Mouse (Mus musculus) bone marrow macrophage, adult 2 months (primary cell): ENCODE measurements around the gene Rhob.

ENCODE experiments used
- CTCF ChIP-seq: IDR thresholded peaks from 2 replicates; pipeline ENCODE4 v1.5.1; 2012; ENCODE audit warnings: low read depth, mild to moderate bottlenecking, low read length, moderate library complexity
- POLR2A ChIP-seq: IDR thresholded peaks from 2 replicates; pipeline ENCODE4 v1.6.1; 2012; ENCODE audit warnings: mild to moderate bottlenecking, low read depth, low read length, borderline replicate concordance

GRCm38 (mm10) chr12:8472051-8472450, 27.8 kb downstream of the Rhob start:
- TF ChIP-seq CTCF: no peak
- no peak for TF ChIP-seq POLR2A
